Mouse (Mus musculus) midbrain, postnatal 0 days (tissue): ENCODE measurements around the gene Ppp1r14b. TPM values are rescaled to one million over a fixed set of nuclear protein-coding genes. Genes with fewer than 3 reads are reported as not detected.
A peak's percentile ranks its signal among the peaks of the same experiment; 100 is the strongest.

Source experiments
- ATAC-seq: fragments of 200-750 bp; cut with Nextera tagmentation; 2 replicates; pipeline ENCODE4 v1.8.0; 2017; ENCODE audit warnings: moderate number of reproducible peaks, mild to moderate bottlenecking, moderate TSS enrichment, moderate library complexity; ENCODE audit not compliant: low FRiP score
- DNase-seq: peaks from one replicate; pipeline ENCODE4 v3.0.0-alpha.2; 2015; ENCODE audit warnings: low spot score
- H3K27ac ChIP-seq: fragments of 300-500 bp; sonication (generic); 2 replicates; pipeline ENCODE4 v1.5.1; 2014; ENCODE audit warnings: low read depth, mild to moderate bottlenecking, low read length, mixed read lengths
- H3K27me3 ChIP-seq: fragments of 300-500 bp; sonication (generic); 2 replicates; pipeline ENCODE4 v1.6.1; 2014; ENCODE audit warnings: low read length, control low read depth, mixed read lengths; ENCODE audit not compliant: insufficient read depth
- H3K36me3 ChIP-seq: fragments of 300-500 bp; sonication (generic); 2 replicates; pipeline ENCODE4 v1.6.1; 2014; ENCODE audit warnings: low read length, control low read depth, mixed read lengths; ENCODE audit not compliant: insufficient read depth
- H3K4me1 ChIP-seq: fragments of 300-500 bp; sonication (generic); 2 replicates; pipeline ENCODE4 v1.6.1; 2014; ENCODE audit warnings: mild to moderate bottlenecking, control low read depth, antibody characterized with exemption, low read length, mixed read lengths; ENCODE audit not compliant: insufficient read depth
- H3K4me2 ChIP-seq: fragments of 300-500 bp; sonication (generic); 2 replicates; pipeline ENCODE4 v1.6.1; 2014; ENCODE audit warnings: low read depth, mild to moderate bottlenecking, low read length, mixed read lengths; ENCODE audit not compliant: poor library complexity, severe bottlenecking
- H3K4me3 ChIP-seq: fragments of 300-500 bp; sonication (generic); 2 replicates; pipeline ENCODE4 v1.5.1; 2014; ENCODE audit warnings: low read depth, mild to moderate bottlenecking, low read length, moderate library complexity
- H3K9ac ChIP-seq: fragments of 300-500 bp; sonication (generic); replicated peaks from 2 replicates; pipeline ENCODE4 v1.6.1; 2014; ENCODE audit warnings: mild to moderate bottlenecking, low read length, moderate library complexity, mixed read lengths; ENCODE audit not compliant: poor library complexity, severe bottlenecking
- H3K9me3 ChIP-seq: fragments of 300-500 bp; sonication (generic); 2 replicates; pipeline ENCODE4 v1.6.1; 2016; ENCODE audit warnings: low read length, control low read depth
- CTCF ChIP-seq: IDR thresholded peaks from 2 replicates; pipeline ENCODE4 v1.5.1; 2016; ENCODE audit warnings: antibody characterized with exemption, mild to moderate bottlenecking
- WGBS: fragments of 180-500 bp; shearing (Covaris S2); extraction: QIAGEN DNeasy Blood & Tissue Kit; methylation state at CpG from one replicate; pipeline ENCODE4 v1.1.7; 2014; 5-methylcytosine and 5-hydroxymethylcytosine counted together
- polyA plus RNA-seq: library from polyadenylated mRNA; unstranded; fragments of >200 nt; fragmentation: Nextera tagmentation; extraction: Ambion mirVana; gene quantifications from 2 replicates; pipeline ENCODE4 v1.2.1, GENCODE M21; 2015
- total RNA-seq: library from RNA; depleted of rRNA; stranded (reverse); fragments of >200 nt; gene quantifications from 2 replicates; pipeline ENCODE4 v1.2.3, GENCODE M21; 2014

Ppp1r14b gene
- total and polyA plus RNA-seq, 2 experiments from 2014 or later = 137 to 144 TPM

GRCm38 (mm10) chr19:6952712-6953037, 22.1 kb upstream of the Ppp1r14b start:
- ATAC-seq (no peak), DNase-seq (no peak)
- H3K27me3 ChIP-seq = no peaks in the 10 kb centered on the region
- H3K9me3 ChIP-seq = no peaks in the 10 kb centered on the region
- H3K4me2 ChIP-seq = peak overlapping the region; percentile 76
- peaks cover 13% of the 10 kb centered on the region; the same call in 1 of the 2 replicates for H3K36me3 ChIP-seq
- peak overlapping the region; percentile 59 for H3K4me3 ChIP-seq
- no peak overlapping the region for H3K9ac ChIP-seq
- WGBS = 29% methylated on average over 3 of the region's 3 CpGs
- H3K27ac ChIP-seq = peak overlapping the region; percentile 85; the same call in 1 of the 2 replicates
- TF ChIP-seq CTCF = no peak
- 0 out of 2 replicates have a peak, but pooled peaks cover 3% of the 10 kb centered on the region for H3K4me1 ChIP-seq

- no peak overlapping the region for H3K9ac ChIP-seq
- TF ChIP-seq CTCF = peak; percentile 40; the same call in 1 of the 2 replicates
- no peaks in the 10 kb centered on the region for H3K9me3 ChIP-seq
- no peak overlapping the region for H3K27ac ChIP-seq
- no peaks in the 10 kb centered on the region for H3K27me3 ChIP-seq
- 0 out of 2 replicates have a peak, but pooled peaks cover 12% of the 10 kb centered on the region for H3K36me3 ChIP-seq
- no peak for DNase-seq
- 57% methylated on average over 9 of the region's 9 CpGs for WGBS
- no peak for ATAC-seq
- 0 out of 2 replicates have a peak, but pooled peaks cover 3% of the 10 kb centered on the region for H3K4me1 ChIP-seq
- H3K4me3 ChIP-seq = no peak overlapping the region
- H3K4me2 ChIP-seq = no peak overlapping the region
Observed at GRCm38 (mm10) chr19:6954046-6954445, 20.7 kb upstream of the Ppp1r14b start.

GRCm38 (mm10) chr19:6955424-6955823, 19.3 kb upstream of the Ppp1r14b start:
- H3K27ac ChIP-seq = no peak overlapping the region
- H3K4me2 ChIP-seq = no peak overlapping the region
- DNase-seq = no peak
- H3K27me3 ChIP-seq = no peaks in the 10 kb centered on the region
- 0 out of 2 replicates have a peak, but pooled peaks cover 12% of the 10 kb centered on the region for H3K36me3 ChIP-seq
- no peaks in the 10 kb centered on the region for H3K9me3 ChIP-seq
- no peak for ATAC-seq
- no peak overlapping the region for H3K4me3 ChIP-seq
- WGBS = 89% methylated on average over 7 of the region's 7 CpGs
- no peak overlapping the region for H3K9ac ChIP-seq
- 0 out of 2 replicates have a peak, but pooled peaks cover 3% of the 10 kb centered on the region for H3K4me1 ChIP-seq
- no peak for TF ChIP-seq CTCF

GRCm38 (mm10) chr19:6956461-6956860, 18.3 kb upstream of the Ppp1r14b start:
- H3K36me3 ChIP-seq = 0 out of 2 replicates have a peak, but pooled peaks cover 12% of the 10 kb centered on the region
- H3K4me2 ChIP-seq = no peak overlapping the region
- ATAC-seq = no peak
- H3K9me3 ChIP-seq = no peaks in the 10 kb centered on the region
- TF ChIP-seq CTCF = no peak
- no peaks in the 10 kb centered on the region for H3K27me3 ChIP-seq
- no peak overlapping the region for H3K9ac ChIP-seq
- H3K4me3 ChIP-seq = no peak overlapping the region
- 76% methylated on average over 10 of the region's 10 CpGs for WGBS
- no peak for DNase-seq
- 0 out of 2 replicates have a peak, but pooled peaks cover 3% of the 10 kb centered on the region for H3K4me1 ChIP-seq
- H3K27ac ChIP-seq = no peak overlapping the region

- no peak overlapping the region for H3K9ac ChIP-seq
- DNase-seq = no peak
- H3K36me3 ChIP-seq = no peaks in the 10 kb centered on the region
- 20% methylated on average over 15 of the region's 15 CpGs for WGBS
- peak overlapping the region; percentile 43 for H3K4me2 ChIP-seq
- no peaks in the 10 kb centered on the region for H3K4me1 ChIP-seq
- peaks cover 11% of the 10 kb centered on the region for H3K27me3 ChIP-seq
- ATAC-seq = no peak
- peak overlapping the region; percentile 31 for H3K4me3 ChIP-seq
- no peak for TF ChIP-seq CTCF
- H3K27ac ChIP-seq = no peak overlapping the region
- no peaks in the 10 kb centered on the region for H3K9me3 ChIP-seq
Observed at GRCm38 (mm10) chr19:6968491-6969271, 6.1 kb upstream of the Ppp1r14b start.

- DNase-seq (no peak), ATAC-seq (no peak)
- no peak overlapping the region for H3K27ac ChIP-seq
- no peak overlapping the region for H3K9ac ChIP-seq
- peaks cover 11% of the 10 kb centered on the region for H3K27me3 ChIP-seq
- no peaks in the 10 kb centered on the region for H3K9me3 ChIP-seq
- peak overlapping the region; percentile 31 for H3K4me3 ChIP-seq
- WGBS = 2% methylated on average over 20 of the region's 20 CpGs
- TF ChIP-seq CTCF = no peak
- H3K4me1 ChIP-seq = no peaks in the 10 kb centered on the region
- no peaks in the 10 kb centered on the region for H3K36me3 ChIP-seq
- peak overlapping the region; percentile 43 for H3K4me2 ChIP-seq
Observed at GRCm38 (mm10) chr19:6969291-6969664, 5.5 kb upstream of the Ppp1r14b start.
